10 mouse cellular contexts compared by ENCODE assay signal in genomic region chr4:138414725-138415124, GRCm38 (mm10). TPM values are rescaled to one million over a fixed set of nuclear protein-coding genes. Genes with fewer than 3 reads are reported as not detected.
DNase-seq lines count a peak whose midpoint lies in the region; TF ChIP-seq lines count a peak whose summit lies in the region.
"Had no signal": no experiment of that assay in that cellular context is flagged by ENCODE, and none has a peak within 500 bp of the region (broad histone marks: within the 10 kb centered on the region; RNA-seq: fewer than 3 reads in every experiment).

No protein-coding gene starts in this region.

- WGBS in lung, adult 2 months, result 11% methylated on average over 6 of the region's 6 CpGs

- DNase-seq in embryo, embryonic 10 days (ENCODE audit: low spot score), result peak; percentile 21
- DNase-seq in embryo, embryonic 11 days, result no peak
- DNase-seq in lung, postnatal 10 days, result peak; percentile 50
- DNase-seq in lung, adult 2 months, result no peak
- peak; percentile 27 to 47 for DNase-seq in layer of hippocampus, postnatal 36 days
- DNase-seq in telencephalon, adult 2 months (ENCODE audit: low read depth, low spot score), result peak; percentile 88
- no peak for DNase-seq in T-cell, adult 2 months (ENCODE audit: low spot score)
- no peak for DNase-seq in gastrocnemius, postnatal 4 days (ENCODE audit: low spot score in 2 of 2)

- no peak for TF ChIP-seq POLR2A in lung, adult 2 months (IDR thresholded peaks at IDR 0.05; ENCODE audit: borderline replicate concordance, extremely low read depth, low read depth, low read length)

- TF ChIP-seq CTCF in lung, adult 2 months (IDR thresholded peaks at IDR 0.05; ENCODE audit: insufficient read depth, low read length), result no peak

- H3K4me1 ChIP-seq in lung, adult 2 months (ENCODE audit: control insufficient read depth, insufficient read depth, low read length), result peaks cover 4% of the 10 kb centered on the region

- H3K4me3 ChIP-seq in lung, adult 2 months (replicated peaks; ENCODE audit: extremely low read depth, low read depth, low read length), result no peak overlapping the region

RNA-seq across cellular contexts. Expression of gene Fam43b, which starts 18.4 kb away (rescaled TPM):
- not detected in 2 replicates for polyA plus RNA-seq in lung, adult 2 months (2012; rRNA removed)
- total RNA-seq in layer of hippocampus, postnatal 36 days (2021), result 10 to 100 TPM; 31.2 to 31.3 TPM
- total RNA-seq in gastrocnemius, postnatal 4 days (2021), result not detected
- polyA plus RNA-seq: gonadal fat pad, adult 2 months; liver, embryonic 14.5 days had no signal

RNA-seq across cellular contexts. Expression of gene Mul1, which starts 19.7 kb away (rescaled TPM):
- polyA plus RNA-seq in lung, adult 2 months (2012; rRNA removed), result 15.2 and 16.5 TPM in 2 replicates
- 10 to 100 TPM; 53.4 to 62.5 TPM for total RNA-seq in layer of hippocampus, postnatal 36 days (2021)
- 10 to 100 TPM; 30.1 to 33.2 TPM for total RNA-seq in gastrocnemius, postnatal 4 days (2021)

RNA-seq across cellular contexts. Expression of gene Camk2n1, which starts 39.4 kb away (rescaled TPM):
- 21.7 and 26.9 TPM in 2 replicates for polyA plus RNA-seq in lung, adult 2 months (2012; rRNA removed)
- 100 to 1,000 TPM; 359 to 375 TPM for total RNA-seq in layer of hippocampus, postnatal 36 days (2021)
- 10 to 100 TPM in 1 of 2 experiments, 1 to 10 TPM in 1; 8.1 to 10.5 TPM for total RNA-seq in gastrocnemius, postnatal 4 days (2021)

RNA-seq across cellular contexts. Expression of gene Cda, which starts 46.9 kb away (rescaled TPM):
- 2.6 and 2.9 TPM in 2 replicates for polyA plus RNA-seq in lung, adult 2 months (2012; rRNA removed)
- 1 to 10 TPM; 2.5 to 3.6 TPM for total RNA-seq in layer of hippocampus, postnatal 36 days (2021)
- total RNA-seq in gastrocnemius, postnatal 4 days (2021), result 1 to 10 TPM; 2.1 to 2.4 TPM

Comparison
In these comparisons a context has a peak if more than half of its experiments do, and no peak if none do; other contexts are left out.
1. DNase-seq: peak in embryo, embryonic 10 days (single experiment), lung, postnatal 10 days (single experiment), layer of hippocampus, postnatal 36 days (2 of 2) and telencephalon, adult 2 months (single experiment); none in embryo, embryonic 11 days (single experiment), lung, adult 2 months (single experiment), T-cell, adult 2 months (single experiment) and gastrocnemius, postnatal 4 days (0 of 2).
2. RNA of gene Fam43b, which starts 18.4 kb away (total RNA-seq): 31.2 to 31.3 TPM in layer of hippocampus, postnatal 36 days; not detected in gastrocnemius, postnatal 4 days; every median in the first group is over 10 times any median in the second.
3. RNA of gene Camk2n1, which starts 39.4 kb away (total RNA-seq): 359 to 375 TPM in layer of hippocampus, postnatal 36 days; 8.1 to 10.5 TPM in gastrocnemius, postnatal 4 days; every median in the first group is over 10 times any median in the second.